Mouse (Mus musculus) kidney, adult 11 months (tissue): ENCODE data around the gene Ift22.
A peak's percentile ranks its signal among the peaks of the same experiment; 100 is the strongest.
"Not testable (repeated sequence)": the region's sequence is repeated elsewhere in the genome, so short reads cannot be mapped to it uniquely, and the experiment has no call there.

ENCODE experiments used
- DNase-seq: peaks from one replicate; pipeline ENCODE4 v3.0.0; 2022

Gene Ift22

DNA sequence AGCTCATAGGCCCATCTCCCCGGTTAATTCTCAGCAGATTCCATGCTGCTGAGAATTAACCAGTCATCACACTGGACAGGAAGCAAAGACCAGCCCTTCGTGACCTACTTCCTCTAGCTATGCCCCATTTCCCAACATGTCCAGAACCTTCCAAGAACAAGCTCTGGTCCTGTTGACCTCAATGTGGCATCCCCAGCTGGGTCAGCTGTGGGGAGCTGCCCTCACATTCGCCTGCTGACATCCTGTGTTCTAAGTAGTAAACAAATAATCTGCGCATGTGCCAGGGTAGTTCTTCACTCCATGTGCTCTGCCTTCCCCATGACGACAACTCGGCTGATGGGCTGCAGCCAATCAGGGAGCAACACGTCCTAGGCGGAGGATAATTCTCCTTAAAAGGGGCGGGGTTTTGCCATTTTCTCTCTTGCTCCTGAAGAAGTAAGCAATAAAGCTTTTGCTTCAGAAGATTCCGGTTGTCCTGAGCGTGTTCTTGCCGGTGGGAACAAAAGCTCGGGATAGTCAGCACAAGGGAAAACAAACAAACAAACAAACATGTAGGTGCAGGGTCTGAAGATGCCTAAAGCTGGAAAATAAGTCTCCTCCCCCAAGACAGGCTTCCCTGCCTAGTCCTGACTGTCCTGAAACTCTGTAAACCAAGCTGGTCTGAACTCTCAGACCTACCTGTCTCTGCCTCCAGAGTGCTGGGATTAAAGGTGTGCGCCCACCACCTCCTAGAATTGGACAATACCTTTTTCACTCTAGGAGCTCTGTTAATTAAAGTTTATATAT, 41.8 kb downstream of the Ift22 start:
- not testable (repeated sequence) for DNase-seq

DNA sequence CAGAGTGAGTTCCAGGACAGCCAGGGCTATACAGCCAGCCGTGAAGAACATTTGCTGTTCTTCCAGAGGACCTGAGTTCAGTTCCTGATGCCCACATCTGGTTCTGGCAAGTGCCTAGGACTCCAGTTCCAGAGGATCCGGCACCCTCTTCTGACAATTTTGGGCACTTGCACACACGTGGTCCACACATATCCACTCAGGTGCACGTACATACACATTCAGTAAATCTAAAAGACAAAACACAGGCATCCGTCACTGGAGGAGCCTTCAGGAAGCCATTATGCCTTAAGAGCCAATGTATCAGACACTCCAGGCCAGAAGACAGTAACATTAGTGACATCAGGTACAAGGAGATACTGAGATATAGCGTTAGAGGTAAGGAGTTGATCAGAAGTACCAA, 42.6 kb downstream of the Ift22 start:
- no peak for DNase-seq

GRCm38 (mm10) chr5:136952153-136952552, 44.2 kb downstream of the Ift22 start:
- no peak for DNase-seq

GRCm38 (mm10) chr5:136953015-136953414, 45.1 kb downstream of the Ift22 start, which contains the start of gene Fis1:
Fis1 (plus strand) TSS chr5:136953275.
- DNase-seq = peak; percentile 98

- DNase-seq = peak; percentile 68
These were observed 45.5 kb downstream of the Ift22 start for GRCm38 (mm10) chr5:136953440-136953951.

DNA sequence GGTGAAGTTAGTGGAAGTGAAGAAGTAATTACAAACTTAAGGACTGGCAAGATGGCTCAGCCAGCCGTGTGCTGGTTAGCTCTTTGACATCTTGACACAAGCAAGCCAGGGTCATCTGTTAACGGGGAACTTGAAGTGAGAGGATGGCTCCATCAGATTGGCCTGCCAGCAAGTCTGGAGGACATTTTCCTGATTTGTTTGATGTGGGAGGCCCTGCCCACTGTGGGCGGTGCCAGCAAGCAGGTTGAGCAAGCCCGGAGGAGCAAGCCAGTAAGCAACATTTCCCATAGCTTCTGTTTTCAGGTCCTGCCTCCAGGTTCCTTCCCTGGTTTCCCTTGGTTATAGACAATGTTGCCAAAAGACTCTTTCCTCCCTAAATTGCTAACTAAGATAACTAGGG, 47.7 kb downstream of the Ift22 start:
- no peak for DNase-seq

- DNase-seq = no peak
These were observed 49.3 kb downstream of the Ift22 start for GRCm38 (mm10) chr5:136957250-136957649.

DNA sequence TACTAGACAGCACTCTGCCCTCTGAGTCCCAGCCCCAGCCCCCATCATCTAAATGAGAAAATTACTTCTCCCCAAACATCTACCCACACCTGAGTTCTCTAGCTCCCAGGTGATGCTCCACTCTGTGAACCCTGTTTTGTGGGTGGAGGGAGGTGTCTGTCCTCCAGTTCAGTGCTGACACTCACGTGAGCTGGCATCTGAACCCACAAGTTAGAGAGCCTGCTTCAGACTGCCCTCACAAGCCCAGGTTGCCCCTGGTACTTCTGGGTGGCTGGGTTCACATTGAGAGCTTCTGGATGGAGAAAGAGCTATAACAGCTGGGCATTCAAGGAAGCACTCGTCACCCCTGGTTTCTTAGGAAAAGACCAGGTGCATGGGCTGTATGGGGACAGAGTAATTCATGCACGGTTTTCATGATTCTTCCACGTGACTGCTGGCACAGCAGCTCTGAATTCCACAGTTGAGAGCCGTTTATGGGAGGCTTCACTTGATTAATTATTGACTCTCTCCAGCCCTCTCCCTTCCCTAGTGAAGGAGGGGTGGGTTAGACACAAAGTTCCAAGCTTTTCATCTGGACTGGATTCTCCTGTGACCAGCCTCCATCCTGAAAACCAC, 51.1 kb downstream of the Ift22 start:
- DNase-seq = peak; percentile 90

GRCm38 (mm10) chr5:136960053-136960452, 52.1 kb downstream of the Ift22 start:
- DNase-seq = peak; percentile 79

- DNase-seq = peak; percentile 46
These were observed 53.5 kb downstream of the Ift22 start for GRCm38 (mm10) chr5:136961334-136961982.

GRCm38 (mm10) chr5:136961983-136962461, 54.1 kb downstream of the Ift22 start:
- DNase-seq = peak; percentile 94

DNA sequence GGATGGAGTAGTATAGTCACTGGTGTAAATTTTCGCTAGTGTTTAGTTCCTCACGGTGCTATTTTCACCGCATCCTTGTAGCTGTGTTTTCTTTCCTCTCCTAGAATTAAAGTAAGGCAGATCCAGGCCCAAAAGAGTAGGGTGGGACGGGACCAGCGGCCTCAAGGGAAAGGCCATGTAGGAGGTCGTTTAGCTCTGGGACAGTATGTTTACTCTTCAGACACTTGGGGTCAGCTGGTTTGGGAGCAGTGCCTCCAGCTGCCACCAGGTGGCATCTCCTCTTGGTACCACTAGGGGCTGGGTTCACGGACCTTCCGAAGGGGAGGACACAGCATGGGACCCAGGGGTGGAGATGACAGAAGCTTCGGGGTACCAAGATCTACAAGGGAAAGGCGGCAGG, 54.6 kb downstream of the Ift22 start:
- DNase-seq = peak; percentile 82

- no peak for DNase-seq
These were observed 55.1 kb downstream of the Ift22 start for GRCm38 (mm10) chr5:136962966-136963540.
